Comparison of ENCODE assay signal across 24 mouse cellular contexts in the genomic region with DNA sequence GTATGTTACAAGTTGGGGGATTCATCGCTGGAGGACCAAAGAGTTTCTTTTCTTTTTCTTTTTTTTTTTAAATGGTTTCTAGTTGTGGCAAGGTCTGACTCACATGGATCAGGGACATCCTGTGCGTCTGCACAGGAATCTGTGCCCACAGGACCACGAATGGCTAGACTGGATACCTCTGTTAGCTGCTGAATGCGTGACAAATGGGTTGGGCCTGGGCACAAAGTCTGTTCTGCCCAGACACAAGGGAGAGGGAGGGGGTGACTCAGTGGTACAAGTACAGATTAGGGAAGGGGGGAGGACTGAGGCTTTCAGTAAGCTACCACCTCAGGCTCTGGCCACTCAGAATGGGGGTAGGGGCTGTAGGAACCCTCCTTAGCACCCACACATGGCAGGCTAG. TPM values are rescaled to one million over a fixed set of nuclear protein-coding genes. Genes with fewer than 3 reads are reported as not detected.
DNase-seq lines count a peak whose midpoint lies in the region; ATAC-seq and TF ChIP-seq lines count a peak whose summit lies in the region.
"Had no signal": no experiment of that assay in that cellular context is flagged by ENCODE, and none has a peak within 500 bp of the region (broad histone marks: within the 10 kb centered on the region; RNA-seq: fewer than 3 reads in every experiment).

No protein-coding gene starts in this region.

- H3K27me3 ChIP-seq in kidney, embryonic 16.5 days (ENCODE audit: insufficient read depth, low read length), result no peaks in the 10 kb centered on the region
- no peaks in the 10 kb centered on the region for H3K27me3 ChIP-seq in kidney, adult 2 months (replicated peaks; ENCODE audit: control insufficient read depth, insufficient read depth, low read length)
- H3K27me3 ChIP-seq in myocyte (ENCODE audit: control insufficient read depth, insufficient read depth, insufficient read length), result no peaks in the 10 kb centered on the region
- H3K27me3 ChIP-seq: hindbrain, embryonic 13.5 days; limb, embryonic 12.5 days had no signal

- no peak for ATAC-seq in kidney, embryonic 16.5 days (ENCODE audit: low FRiP score, low TSS enrichment)
- ATAC-seq: activated CD4-positive, CD25-positive, alpha-beta regulatory T cell, adult 4 months; midbrain, embryonic 16.5 days had no signal

- no peak overlapping the region for H3K9ac ChIP-seq in kidney, embryonic 16.5 days (replicated peaks; ENCODE audit: low read length)
- H3K9ac ChIP-seq: hindbrain, embryonic 13.5 days; limb, embryonic 12.5 days; liver, embryonic 14.5 days had no signal

- DNase-seq in adrenal gland, adult (ENCODE audit: inconsistent age in 2 of 2, low spot score in 1 of 2), result peak; percentile 35 to 46
- DNase-seq in adrenal gland, adult 18-20 months (ENCODE audit: low spot score in 2 of 2), result no peak
- no peak for DNase-seq in kidney, adult 2 months
- DNase-seq in 416B (ENCODE audit: low read depth), result peak; percentile 68
- no peak for DNase-seq in left cerebral cortex, adult 9 months (ENCODE audit: low spot score in 2 of 2)
- DNase-seq in cerebellum, adult 11 months, result no peak
- DNase-seq: cerebellum, adult 2 months; heart, adult 2 months; kidney, postnatal 25 days; right cerebral cortex, adult 18-20 months had no signal

- TF ChIP-seq POLR2A in kidney, adult 2 months (IDR thresholded peaks at IDR 0.05; ENCODE audit: low read depth, low read length), result no peak
- no peak for TF ChIP-seq POLR2A in myocyte (IDR thresholded peaks at IDR 0.05; ENCODE audit: insufficient read length, low read depth)

- peaks cover 7% of the 10 kb centered on the region; the same call in 1 of the 2 replicates for H3K36me3 ChIP-seq in kidney, embryonic 16.5 days (ENCODE audit: insufficient read depth, low read length)
- no peaks in the 10 kb centered on the region for H3K36me3 ChIP-seq in kidney, adult 2 months (ENCODE audit: control insufficient read depth, insufficient read depth, low read length)
- H3K36me3 ChIP-seq in myocyte (ENCODE audit: control insufficient read depth, insufficient read depth), result peaks cover 3% of the 10 kb centered on the region
- H3K36me3 ChIP-seq: forebrain, embryonic 10.5 days; hindbrain, embryonic 13.5 days; limb, embryonic 12.5 days had no signal

- H3K4me2 ChIP-seq in kidney, embryonic 16.5 days (replicated peaks; ENCODE audit: low read depth, low read length), result no peak overlapping the region
- H3K4me2 ChIP-seq in myocyte (ENCODE audit: low read depth), result peak overlapping the region; percentile 65
- H3K4me2 ChIP-seq: hindbrain, embryonic 13.5 days; limb, embryonic 12.5 days had no signal

- H3ac ChIP-seq in myocyte (ENCODE audit: control insufficient read depth, insufficient read length), result no peak overlapping the region

- TF ChIP-seq CTCF in kidney, adult 2 months (conservative IDR thresholded peaks at IDR 0.05; ENCODE audit: insufficient read depth, insufficient read length, low read depth, low read length), result no peak

- WGBS in kidney, embryonic 16.5 days, result 80% methylated on average over 4 of the region's 4 CpGs
- 81% methylated on average over 4 of the region's 4 CpGs for WGBS in kidney, adult 2 months

- no peak overlapping the region for H3K4me3 ChIP-seq in kidney, embryonic 16.5 days (ENCODE audit: low read length)
- H3K4me3 ChIP-seq in kidney, adult 2 months (ENCODE audit: insufficient read depth, low read depth, low read length), result no peak overlapping the region
- no peak overlapping the region for H3K4me3 ChIP-seq in myocyte
- H3K4me3 ChIP-seq: forebrain, embryonic 10.5 days; heart, adult 2 months; hindbrain, embryonic 13.5 days; left cerebral cortex, adult 2 months; limb, embryonic 12.5 days had no signal

- no peaks in the 10 kb centered on the region for H3K9me3 ChIP-seq in kidney, embryonic 16.5 days (ENCODE audit: low read length)
- H3K9me3 ChIP-seq: forebrain, embryonic 10.5 days; hindbrain, embryonic 13.5 days had no signal

- peaks cover 12% of the 10 kb centered on the region; the same call in 1 of the 2 replicates for H3K4me1 ChIP-seq in kidney, embryonic 16.5 days (ENCODE audit: insufficient read depth, low read length)
- H3K4me1 ChIP-seq in kidney, adult 2 months (ENCODE audit: control insufficient read depth, insufficient read depth, low read length), result peaks cover 13% of the 10 kb centered on the region
- H3K4me1 ChIP-seq: hindbrain, embryonic 13.5 days; limb, embryonic 12.5 days had no signal

- H3K27ac ChIP-seq in kidney, embryonic 16.5 days (ENCODE audit: low read length), result peak overlapping the region; percentile 80; the same call in 1 of the 2 replicates
- H3K27ac ChIP-seq in kidney, adult 2 months (ENCODE audit: insufficient read depth, low read depth, low read length), result no peak overlapping the region; the same call in 1 of the 2 replicates
- H3K27ac ChIP-seq: forebrain, embryonic 10.5 days; heart, adult 2 months; hindbrain, embryonic 13.5 days; left cerebral cortex, adult 2 months; limb, embryonic 12.5 days; liver, embryonic 14.5 days had no signal

- H3K79me2 ChIP-seq in myocyte (ENCODE audit: control insufficient read depth, insufficient read depth), result peaks cover 48% of the 10 kb centered on the region

TF ChIP-seq in myocyte, 11 proteins besides CTCF, POLR2A, EP300 and RAD21:
- TF ChIP-seq MYOG (IDR thresholded peaks at IDR 0.05; ENCODE audit: control insufficient read depth in 1 of 3, insufficient read depth in 1 of 3, insufficient read length in 2 of 3, low read depth in 2 of 3) (no peak), MAX (IDR thresholded peaks at IDR 0.05; ENCODE audit: low read depth) (no peak), E2F4 (IDR thresholded peaks at IDR 0.05; ENCODE audit: insufficient read depth) (no peak), SRF (IDR thresholded peaks at IDR 0.05; ENCODE audit: control insufficient read depth, insufficient read length, low read depth) (no peak), TCF3 (IDR thresholded peaks at IDR 0.05; ENCODE audit: insufficient read length, low read depth) (no peak), USF1 (IDR thresholded peaks at IDR 0.05; ENCODE audit: low read depth) (no peak), MYOD1 (IDR thresholded peaks at IDR 0.05; ENCODE audit: control insufficient read depth in 1 of 3, insufficient read length in 2 of 3, low read depth in 2 of 3) (peak in 1 of 3 experiments; percentile 19), REST (IDR thresholded peaks at IDR 0.05; ENCODE audit: insufficient read depth, insufficient read length) (no peak)
TF ChIP-seq in myocyte: peak in this region for 1.

RNA-seq across cellular contexts. Expression of gene Gm10974, which starts 10.0 kb away (rescaled TPM):
- not detected for total RNA-seq in adrenal gland, adult 18-20 months (2021)
- polyA plus RNA-seq in kidney, embryonic 16.5 days (2015; fragmentation: Nextera tagmentation; extraction: Ambion mirVana), result not detected in 2 replicates
- not detected in 2 replicates for polyA plus RNA-seq in kidney, adult 2 months (2012; rRNA removed)
- polyA plus RNA-seq in myocyte (2012; fragmentation: generic; extraction: Trizol), result not detected
- total RNA-seq: gastrocnemius, adult 8-10 months; heart, adult 2 months; left cerebral cortex, adult 2 months had no signal
- polyA plus RNA-seq: activated CD4-positive, CD25-positive, alpha-beta regulatory T cell, adult 4 months; cerebellum, adult 2 months; embryonic facial prominence, embryonic 11.5 days; forebrain, embryonic 10.5 days; heart, adult 2 months; heart, postnatal 0 days; hindbrain, embryonic 13.5 days; intestine, embryonic 14.5 days; limb, embryonic 12.5 days; liver, embryonic 14.5 days; midbrain, embryonic 16.5 days; small intestine, adult 2 months had no signal

RNA-seq across cellular contexts. Expression of gene Lrrk1, which starts 12.4 kb away (rescaled TPM):
- total RNA-seq in adrenal gland, adult 18-20 months (2021), result 10 to 100 TPM; 12.2 to 12.6 TPM
- 16.7 and 18.1 TPM in 2 replicates for polyA plus RNA-seq in kidney, embryonic 16.5 days (2015; fragmentation: Nextera tagmentation; extraction: Ambion mirVana)
- 17.3 and 22.3 TPM in 2 replicates for polyA plus RNA-seq in kidney, adult 2 months (2012; rRNA removed)
- 24.8 TPM for polyA plus RNA-seq in myocyte (2012; fragmentation: generic; extraction: Trizol)

RNA-seq across cellular contexts. Expression of gene Aldh1a3, which starts 51.6 kb away (rescaled TPM):
- total RNA-seq in adrenal gland, adult 18-20 months (2021), result 10 to 100 TPM; 12.2 to 16.7 TPM
- 43.4 and 48.6 TPM in 2 replicates for polyA plus RNA-seq in kidney, embryonic 16.5 days (2015; fragmentation: Nextera tagmentation; extraction: Ambion mirVana)
- polyA plus RNA-seq in kidney, adult 2 months (2012; rRNA removed), result 8.2 and 10.7 TPM in 2 replicates
- polyA plus RNA-seq in myocyte (2012; fragmentation: generic; extraction: Trizol), result 2.0 TPM

Comparison
In these comparisons a context has a peak if more than half of its experiments do, and no peak if none do; other contexts are left out.
1. DNase-seq: peak in adrenal gland, adult (2 of 2) and 416B (single experiment); none in adrenal gland, adult 18-20 months (0 of 2), kidney, adult 2 months (single experiment), left cerebral cortex, adult 9 months (0 of 2) and cerebellum, adult 11 months (single experiment).